Mouse (Mus musculus) testis, postnatal 14 days (tissue): ENCODE results near the gene Setd4.

Experiments used
- DNase-seq: peaks from one replicate; pipeline ENCODE4 v3.0.0; 2021; ENCODE audit warnings: low spot score

Setd4 gene

DNA sequence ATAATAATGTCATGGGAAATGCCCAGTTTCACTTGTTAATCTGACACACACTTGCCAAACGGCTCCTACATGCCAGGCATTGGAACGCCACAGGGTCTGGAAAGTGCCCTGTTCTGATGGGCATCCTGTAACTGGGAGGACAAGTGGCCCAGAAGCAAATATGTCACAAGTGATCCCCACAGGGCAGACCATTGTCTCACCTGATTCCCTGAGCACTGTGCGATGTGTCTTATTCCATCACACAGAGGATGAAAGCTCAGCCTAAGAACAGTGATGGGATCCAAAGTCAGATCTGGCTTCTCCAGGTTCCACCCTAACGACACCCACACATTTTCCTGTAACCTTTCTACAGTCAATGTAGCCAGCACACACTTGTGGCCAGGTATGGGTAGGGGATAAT lies 58.9 kb downstream of the Setd4 start:
- DNase-seq = no peak

DNA sequence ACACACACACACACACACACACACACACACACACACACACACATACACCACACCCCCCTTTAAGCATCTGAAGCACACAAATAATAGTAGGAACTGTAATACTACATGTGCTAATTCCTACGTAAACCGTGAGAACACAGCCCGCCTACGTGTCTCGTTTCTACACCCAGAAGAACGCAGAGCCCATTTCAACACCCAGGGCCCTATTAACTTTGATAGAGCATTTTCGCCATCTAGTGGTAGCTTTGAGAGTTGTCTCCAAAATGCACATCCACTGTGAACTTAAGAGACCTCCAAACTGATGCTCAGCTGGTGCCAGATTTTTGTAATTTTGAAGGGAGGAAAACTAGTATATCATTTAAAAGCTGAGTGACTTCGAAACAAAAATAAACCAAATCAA lies 60.2 kb downstream of the Setd4 start:
- peak; percentile 25 for DNase-seq

DNA sequence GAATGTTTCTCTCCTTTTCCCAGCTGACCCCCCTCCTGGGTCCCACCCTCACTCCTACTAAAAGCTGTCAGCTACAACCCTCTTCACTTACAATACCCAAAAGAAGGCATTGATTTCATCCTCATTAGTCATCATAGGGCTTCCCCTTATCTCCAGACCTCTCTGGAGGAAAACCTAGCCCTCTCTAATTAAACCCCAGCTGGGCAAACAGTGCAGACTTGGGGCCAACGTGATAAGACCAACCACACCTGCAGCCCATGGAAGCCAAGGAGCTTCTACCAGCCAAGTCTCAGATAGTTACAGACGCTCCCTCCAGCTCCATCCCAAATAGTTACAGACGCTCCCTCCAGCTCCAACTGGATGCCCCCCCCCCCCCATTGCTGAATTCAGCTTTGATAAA lies 64.0 kb downstream of the Setd4 start:
- DNase-seq = no peak

DNA sequence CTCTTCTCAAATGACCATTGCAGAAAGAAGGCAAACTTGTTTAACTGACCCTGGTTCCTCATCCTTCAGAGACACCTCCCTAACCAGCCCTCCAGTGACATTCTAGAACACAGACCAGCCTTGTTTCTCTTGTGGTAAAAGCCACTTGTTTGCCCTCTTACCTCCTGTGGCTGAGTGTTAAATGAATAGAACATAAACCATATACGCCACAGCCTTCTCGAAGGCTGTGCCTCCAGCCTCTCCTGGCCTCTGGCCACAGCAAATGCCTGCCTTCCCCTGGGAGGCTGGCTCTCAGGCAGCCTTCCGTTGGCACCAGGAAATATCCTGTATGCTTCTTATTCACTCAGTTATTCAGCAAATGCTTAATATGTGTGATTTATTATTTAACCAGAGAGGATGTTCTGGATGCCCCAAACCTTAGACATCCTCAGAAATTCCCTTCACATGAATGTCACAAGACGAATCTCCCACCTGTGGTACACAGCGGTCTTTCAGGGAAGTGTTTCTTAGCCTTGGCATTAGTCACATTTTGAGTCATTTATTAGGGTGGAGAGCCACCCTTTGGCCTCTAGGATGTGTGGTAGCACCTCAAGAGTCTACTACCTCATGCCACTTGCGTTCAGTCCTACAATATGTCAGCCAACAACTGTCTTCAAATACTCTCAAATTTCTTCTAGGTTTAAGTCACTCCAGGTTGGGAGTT lies 68.6 kb downstream of the Setd4 start:
- no peak for DNase-seq
